Mouse (Mus musculus): ENCODE measurements around the gene Fkbpl.

- TF ChIP-seq CTCF (IDR thresholded peaks at IDR 0.05; ENCODE audit: low read depth, low read length) = no peak
- no peak for TF ChIP-seq TAL1 (conservative IDR thresholded peaks at IDR 0.05; ENCODE audit: low read depth, low read length)
- TF ChIP-seq GATA1 (IDR thresholded peaks at IDR 0.05; ENCODE audit: borderline replicate concordance, low read length) = no peak
- TF ChIP-seq POLR2AphosphoS5 (IDR thresholded peaks at IDR 0.05; ENCODE audit: insufficient replicate concordance, low read depth, low read length) = no peak; the same call in 1 of the 2 replicates
- no peak for TF ChIP-seq GATA2 (IDR thresholded peaks at IDR 0.05; ENCODE audit: borderline replicate concordance, low read depth, low read length)
Measured at GRCm38 (mm10) chr17:34662978-34663377, 18.4 kb downstream of the Fkbpl start.
